Mouse (Mus musculus) embryonic facial prominence, embryonic 12.5 days (tissue): Measurements from ENCODE around the gene Prex1. TPM values are rescaled to one million over a fixed set of nuclear protein-coding genes. Genes with fewer than 3 reads are reported as not detected.
A peak's percentile ranks its signal among the peaks of the same experiment; 100 is the strongest.

ENCODE experiments used
- ATAC-seq: fragments of 200-750 bp; cut with Nextera tagmentation; 2 replicates; pipeline ENCODE4 v1.8.0; 2017; ENCODE audit not compliant: insufficient number of reproducible peaks, insufficient read depth, low FRiP score, low TSS enrichment
- H3K27ac ChIP-seq: fragments of 300-500 bp; sonication (generic); 2 replicates; pipeline ENCODE4 v1.5.1; 2016; ENCODE audit warnings: mild to moderate bottlenecking
- H3K27me3 ChIP-seq: fragments of 300-500 bp; sonication (generic); 2 replicates; pipeline ENCODE4 v1.6.1; 2016; ENCODE audit warnings: mild to moderate bottlenecking, moderate library complexity
- H3K36me3 ChIP-seq: fragments of 300-500 bp; sonication (generic); 2 replicates; pipeline ENCODE4 v1.6.1; 2016; ENCODE audit warnings: mild to moderate bottlenecking
- H3K4me1 ChIP-seq: fragments of 300-500 bp; sonication (generic); 2 replicates; pipeline ENCODE4 v1.6.1; 2016
- H3K4me2 ChIP-seq: fragments of 300-500 bp; sonication (generic); replicated peaks from 2 replicates; pipeline ENCODE4 v1.6.1; 2016; ENCODE audit warnings: mild to moderate bottlenecking, moderate library complexity
- H3K4me3 ChIP-seq: fragments of 300-500 bp; sonication (generic); 2 replicates; pipeline ENCODE4 v1.5.1; 2016; ENCODE audit warnings: mild to moderate bottlenecking
- H3K9ac ChIP-seq: fragments of 300-500 bp; sonication (generic); 2 replicates; pipeline ENCODE4 v1.6.1; 2016; ENCODE audit warnings: mild to moderate bottlenecking, moderate library complexity
- H3K9me3 ChIP-seq: fragments of 300-500 bp; sonication (generic); 2 replicates; pipeline ENCODE4 v1.6.1; 2016; ENCODE audit warnings: mild to moderate bottlenecking, moderate library complexity
- WGBS: fragments of 180-500 bp; shearing (Covaris S2); methylation state at CpG from one replicate; pipeline ENCODE4 v1.1.7; 2016; 5-methylcytosine and 5-hydroxymethylcytosine counted together
- polyA plus RNA-seq: library from polyadenylated mRNA; unstranded; fragments of >200 nt; fragmentation: Nextera tagmentation; extraction: Ambion mirVana; gene quantifications from 2 replicates; pipeline ENCODE4 v1.2.1, GENCODE M21; 2016

Prex1 gene
- polyA plus RNA-seq, 1 experiment from 2014 or later, result 36.2 TPM

GRCm38 (mm10) chr2:166581881-166582583, 131.6 kb downstream of the Prex1 start:
- no peaks in the 10 kb centered on the region for H3K4me1 ChIP-seq
- peaks cover 78% of the 10 kb centered on the region for H3K36me3 ChIP-seq
- no peak overlapping the region for H3K9ac ChIP-seq
- ATAC-seq, result no peak
- no peak overlapping the region for H3K27ac ChIP-seq
- no peak overlapping the region for H3K4me3 ChIP-seq
- no peaks in the 10 kb centered on the region for H3K27me3 ChIP-seq
- WGBS, result 93% methylated on average over 21 of the region's 21 CpGs
- no peaks in the 10 kb centered on the region for H3K9me3 ChIP-seq
- H3K4me2 ChIP-seq, result no peak overlapping the region

GRCm38 (mm10) chr2:166579793-166580192, 133.8 kb downstream of the Prex1 start:
- Histone ChIP-seq H3K4me2 (no peak overlapping the region), H3K9me3 (no peaks in the 10 kb centered on the region), H3K4me3 (no peak overlapping the region), H3K4me1 (no peaks in the 10 kb centered on the region), H3K9ac (no peak overlapping the region), H3K36me3 (peaks cover 64% of the 10 kb centered on the region), H3K27ac (no peak overlapping the region), H3K27me3 (no peaks in the 10 kb centered on the region)
- ATAC-seq, result no peak
- WGBS, result 88% methylated on average over 5 of the region's 5 CpGs

GRCm38 (mm10) chr2:166579361-166579760, 134.3 kb downstream of the Prex1 start:
- Histone ChIP-seq H3K9ac (no peak overlapping the region), H3K27ac (no peak overlapping the region), H3K4me2 (no peak overlapping the region), H3K36me3 (peaks cover 63% of the 10 kb centered on the region), H3K27me3 (no peaks in the 10 kb centered on the region), H3K4me1 (no peaks in the 10 kb centered on the region), H3K4me3 (no peak overlapping the region), H3K9me3 (no peaks in the 10 kb centered on the region)
- ATAC-seq, result no peak
- 86% methylated on average over 10 of the region's 10 CpGs for WGBS

- H3K27ac ChIP-seq, result no peak overlapping the region
- no peak for ATAC-seq
- H3K4me2 ChIP-seq, result no peak overlapping the region
- no peak overlapping the region for H3K4me3 ChIP-seq
- no peak overlapping the region; the same call in 1 of the 2 replicates for H3K9ac ChIP-seq
- peaks cover 58% of the 10 kb centered on the region for H3K36me3 ChIP-seq
- no peaks in the 10 kb centered on the region for H3K27me3 ChIP-seq
- H3K9me3 ChIP-seq, result no peaks in the 10 kb centered on the region
- no peaks in the 10 kb centered on the region for H3K4me1 ChIP-seq
- 75% methylated on average over 15 of the region's 17 CpGs for WGBS
These were observed 138.2 kb downstream of the Prex1 start for GRCm38 (mm10) chr2:166575419-166575818.

- Histone ChIP-seq H3K9me3 (no peaks in the 10 kb centered on the region), H3K4me2 (no peak overlapping the region), H3K27ac (no peak overlapping the region), H3K4me3 (no peak overlapping the region), H3K36me3 (peaks cover 58% of the 10 kb centered on the region), H3K27me3 (no peaks in the 10 kb centered on the region), H3K9ac (no peak overlapping the region; the same call in 1 of the 2 replicates), H3K4me1 (no peaks in the 10 kb centered on the region)
- no peak for ATAC-seq
- 19% methylated on average over 7 of the region's 7 CpGs for WGBS
These were observed 138.7 kb downstream of the Prex1 start for GRCm38 (mm10) chr2:166574934-166575333.

- H3K9me3 ChIP-seq, result no peaks in the 10 kb centered on the region
- WGBS, result 92% methylated on average over 5 of the region's 5 CpGs
- H3K4me3 ChIP-seq, result no peak overlapping the region
- H3K36me3 ChIP-seq, result peaks cover 59% of the 10 kb centered on the region
- H3K9ac ChIP-seq, result no peak overlapping the region
- H3K27ac ChIP-seq, result no peak overlapping the region
- no peak for ATAC-seq
- no peak overlapping the region for H3K4me2 ChIP-seq
- no peaks in the 10 kb centered on the region for H3K27me3 ChIP-seq
- no peaks in the 10 kb centered on the region for H3K4me1 ChIP-seq
These were observed 140.0 kb downstream of the Prex1 start for GRCm38 (mm10) chr2:166573621-166574020.

- Histone ChIP-seq H3K36me3 (peaks cover 56% of the 10 kb centered on the region), H3K27ac (no peak overlapping the region), H3K9ac (no peak overlapping the region), H3K4me1 (no peaks in the 10 kb centered on the region), H3K27me3 (no peaks in the 10 kb centered on the region), H3K4me3 (no peak overlapping the region), H3K9me3 (no peaks in the 10 kb centered on the region), H3K4me2 (no peak overlapping the region)
- ATAC-seq, result no peak
- 94% methylated on average over 3 of the region's 3 CpGs for WGBS
These were observed 141.3 kb downstream of the Prex1 start for GRCm38 (mm10) chr2:166572297-166572696.

- Histone ChIP-seq H3K4me1 (peaks cover 7% of the 10 kb centered on the region), H3K27ac (no peak overlapping the region), H3K4me2 (no peak overlapping the region), H3K9me3 (no peaks in the 10 kb centered on the region), H3K4me3 (no peak overlapping the region), H3K36me3 (peaks cover 46% of the 10 kb centered on the region), H3K9ac (no peak overlapping the region), H3K27me3 (no peaks in the 10 kb centered on the region)
- WGBS, result 87% methylated on average over 9 of the region's 9 CpGs
- ATAC-seq, result no peak
These were observed 144.4 kb downstream of the Prex1 start for GRCm38 (mm10) chr2:166569182-166569581.

- Histone ChIP-seq H3K27ac (no peak overlapping the region), H3K9me3 (no peaks in the 10 kb centered on the region), H3K9ac (no peak overlapping the region), H3K4me1 (peaks cover 13% of the 10 kb centered on the region), H3K4me3 (no peak overlapping the region), H3K4me2 (no peak overlapping the region), H3K36me3 (peaks cover 28% of the 10 kb centered on the region), H3K27me3 (no peaks in the 10 kb centered on the region)
- WGBS, result 76% methylated on average over 5 of the region's 5 CpGs
- ATAC-seq, result no peak
These were observed 148.1 kb downstream of the Prex1 start for GRCm38 (mm10) chr2:166565503-166565902.

GRCm38 (mm10) chr2:166564455-166564854, 149.2 kb downstream of the Prex1 start:
- no peak overlapping the region for H3K9ac ChIP-seq
- 6% methylated on average over 11 of the region's 11 CpGs for WGBS
- no peak for ATAC-seq

GRCm38 (mm10) chr2:166563890-166564289, 149.7 kb downstream of the Prex1 start:
- H3K27ac ChIP-seq, result 0 out of 2 replicates have a peak overlapping the region, but pooled peaks have one; percentile 36
- no peak overlapping the region for H3K4me3 ChIP-seq
- ATAC-seq, result no peak

More at GRCm38 (mm10) chr2:166564455-166564854, 149.2 kb downstream of the Prex1 start:
- Histone ChIP-seq H3K4me1 (peaks cover 20% of the 10 kb centered on the region), H3K27me3 (no peaks in the 10 kb centered on the region), H3K27ac (peak overlapping the region; percentile 60; the same call in 1 of the 2 replicates), H3K4me3 (no peak overlapping the region), H3K9me3 (no peaks in the 10 kb centered on the region), H3K4me2 (peak overlapping the region; percentile 24), H3K36me3 (peaks cover 19% of the 10 kb centered on the region; the same call in 1 of the 2 replicates)

GRCm38 (mm10) chr2:166563076-166563475, 150.6 kb downstream of the Prex1 start:
- Histone ChIP-seq H3K9me3 (no peaks in the 10 kb centered on the region), H3K36me3 (peaks cover 11% of the 10 kb centered on the region; the same call in 1 of the 2 replicates), H3K9ac (no peak overlapping the region), H3K4me3 (no peak overlapping the region), H3K27me3 (no peaks in the 10 kb centered on the region), H3K4me2 (no peak overlapping the region), H3K4me1 (peaks cover 25% of the 10 kb centered on the region), H3K27ac (no peak overlapping the region)
- ATAC-seq, result no peak
- 91% methylated on average over 9 of the region's 9 CpGs for WGBS

More at GRCm38 (mm10) chr2:166563890-166564289, 149.7 kb downstream of the Prex1 start:
- H3K9me3 ChIP-seq, result no peaks in the 10 kb centered on the region
- no peak overlapping the region for H3K9ac ChIP-seq
- H3K4me2 ChIP-seq, result peak overlapping the region; percentile 24
- 2% methylated on average over 6 of the region's 6 CpGs for WGBS
- no peaks in the 10 kb centered on the region for H3K27me3 ChIP-seq
- H3K36me3 ChIP-seq, result peaks cover 14% of the 10 kb centered on the region; the same call in 1 of the 2 replicates
- H3K4me1 ChIP-seq, result peaks cover 25% of the 10 kb centered on the region
